25 mouse cellular contexts compared by ENCODE assay signal in genomic region chr4:31121586-31121985, GRCm38 (mm10).
DNase-seq lines count a peak whose midpoint lies in the region; ATAC-seq and TF ChIP-seq lines count a peak whose summit lies in the region.
"Had no signal": no experiment of that assay in that cellular context is flagged by ENCODE, and none has a peak within 500 bp of the region (broad histone marks: within the 10 kb centered on the region; RNA-seq: fewer than 3 reads in every experiment).

No protein-coding gene starts in this region.

- H3K4me3 ChIP-seq in hindbrain, postnatal 0 days (ENCODE audit: low read length): no peak overlapping the region
- no peak overlapping the region for H3K4me3 ChIP-seq in hindbrain, embryonic 10.5 days
- H3K4me3 ChIP-seq in midbrain, embryonic 14.5 days (replicated peaks; ENCODE audit: low read depth, low read length): no peak overlapping the region
- H3K4me3 ChIP-seq: embryonic facial prominence, embryonic 13.5 days; myocyte; neural tube, embryonic 13.5 days had no signal

- no peak overlapping the region for H3K9ac ChIP-seq in hindbrain, postnatal 0 days (replicated peaks; ENCODE audit: low read length)
- no peak overlapping the region for H3K9ac ChIP-seq in midbrain, embryonic 14.5 days (replicated peaks; ENCODE audit: low read length)
- H3K9ac ChIP-seq: embryonic facial prominence, embryonic 13.5 days; liver, postnatal 0 days; neural tube, embryonic 13.5 days had no signal

- TF ChIP-seq CTCF in hindbrain, postnatal 0 days (IDR thresholded peaks at IDR 0.05; ENCODE audit: low read depth): no peak

- no peaks in the 10 kb centered on the region for H3K4me1 ChIP-seq in hindbrain, postnatal 0 days (ENCODE audit: insufficient read depth, low read length)
- H3K4me1 ChIP-seq in hindbrain, embryonic 10.5 days (replicated peaks): no peaks in the 10 kb centered on the region
- no peaks in the 10 kb centered on the region for H3K4me1 ChIP-seq in midbrain, embryonic 14.5 days (ENCODE audit: control insufficient read depth, insufficient read depth, low read length)
- H3K4me1 ChIP-seq: embryonic facial prominence, embryonic 13.5 days; neural tube, embryonic 13.5 days had no signal

- no peaks in the 10 kb centered on the region for H3K27me3 ChIP-seq in hindbrain, postnatal 0 days (ENCODE audit: insufficient read depth, low read length)
- H3K27me3 ChIP-seq in hindbrain, embryonic 10.5 days (ENCODE audit: insufficient read depth, poor library complexity, severe bottlenecking): no peaks in the 10 kb centered on the region
- no peaks in the 10 kb centered on the region for H3K27me3 ChIP-seq in midbrain, embryonic 14.5 days (ENCODE audit: control insufficient read depth, insufficient read depth, low read length)
- H3K27me3 ChIP-seq: embryonic facial prominence, embryonic 13.5 days; neural tube, embryonic 13.5 days had no signal

- H3K36me3 ChIP-seq in hindbrain, postnatal 0 days (ENCODE audit: insufficient read depth, low read length): no peaks in the 10 kb centered on the region
- no peaks in the 10 kb centered on the region for H3K36me3 ChIP-seq in hindbrain, embryonic 10.5 days
- H3K36me3 ChIP-seq in midbrain, embryonic 14.5 days (ENCODE audit: control insufficient read depth, insufficient read depth, low read length): no peaks in the 10 kb centered on the region
- H3K36me3 ChIP-seq: embryonic facial prominence, embryonic 13.5 days; neural tube, embryonic 13.5 days had no signal

- WGBS in hindbrain, postnatal 0 days: 63% methylated on average over 8 of the region's 8 CpGs
- 86% methylated on average over 8 of the region's 8 CpGs for WGBS in hindbrain, embryonic 10.5 days
- WGBS in midbrain, embryonic 14.5 days: 46% methylated on average over 8 of the region's 8 CpGs

- H3K27ac ChIP-seq in hindbrain, postnatal 0 days: no peak overlapping the region
- no peak overlapping the region for H3K27ac ChIP-seq in hindbrain, embryonic 10.5 days
- H3K27ac ChIP-seq in midbrain, embryonic 14.5 days (replicated peaks; ENCODE audit: low read depth, low read length): no peak overlapping the region
- H3K27ac ChIP-seq: embryonic facial prominence, embryonic 13.5 days; macrophage; neural tube, embryonic 13.5 days; stomach, postnatal 0 days had no signal

- no peak overlapping the region for H3K4me2 ChIP-seq in hindbrain, postnatal 0 days (ENCODE audit: low read depth, low read length)
- no peak overlapping the region for H3K4me2 ChIP-seq in midbrain, embryonic 14.5 days (ENCODE audit: low read length)
- H3K4me2 ChIP-seq: embryonic facial prominence, embryonic 13.5 days; heart, embryonic 11.5 days; neural tube, embryonic 13.5 days had no signal

- no peaks in the 10 kb centered on the region for H3K9me3 ChIP-seq in hindbrain, postnatal 0 days (ENCODE audit: low read length)
- H3K9me3 ChIP-seq in hindbrain, embryonic 10.5 days: no peaks in the 10 kb centered on the region
- H3K9me3 ChIP-seq in midbrain, embryonic 14.5 days (ENCODE audit: control insufficient read depth, low read length): no peaks in the 10 kb centered on the region
- H3K9me3 ChIP-seq: embryonic facial prominence, embryonic 13.5 days; neural tube, embryonic 13.5 days had no signal

- peak; percentile 5 for DNase-seq in embryo, embryonic 11 days
- DNase-seq in embryo, embryonic 10 days (ENCODE audit: low spot score): no peak
- DNase-seq in hindbrain, postnatal 0 days (ENCODE audit: low spot score): peak; percentile 39
- no peak for DNase-seq in hindbrain, embryonic 10.5 days (ENCODE audit: low spot score)
- peak; percentile 37 for DNase-seq in midbrain, embryonic 14.5 days
- peak; percentile 40 for DNase-seq in retina, postnatal 7 days (ENCODE audit: low read depth, low spot score)
- DNase-seq in thymus, postnatal 0 days (ENCODE audit: low spot score): no peak
- DNase-seq: adrenal gland, postnatal 10 days; cerebellum, adult 9-10 months; gastrocnemius, postnatal 10 days; heart, adult 11 months; kidney, adult 18-20 months; layer of hippocampus, adult 9-11 months; liver, postnatal 0 days; right cerebral cortex, postnatal 14 days; thymus, adult 2 months had no signal

- ATAC-seq in hindbrain, postnatal 0 days: no peak
- no peak for ATAC-seq in midbrain, embryonic 14.5 days (ENCODE audit: low FRiP score, low TSS enrichment)
- ATAC-seq in frontal cortex, adult (ENCODE audit: low TSS enrichment): no peak
- ATAC-seq: inflammation-experienced regulatory T-cells, adult 6 months; liver, postnatal 0 days; lung, postnatal 0 days had no signal

Comparison
In these comparisons a context has a peak if more than half of its experiments do, and no peak if none do; other contexts are left out.
1. DNase-seq: peak in embryo, embryonic 11 days (single experiment), hindbrain, postnatal 0 days (single experiment), midbrain, embryonic 14.5 days (single experiment) and retina, postnatal 7 days (single experiment); none in embryo, embryonic 10 days (single experiment), hindbrain, embryonic 10.5 days (single experiment) and thymus, postnatal 0 days (single experiment).